Mouse (Mus musculus) intestine, embryonic 15.5 days (tissue): Measurements from ENCODE around the gene Mgat2. TPM values are rescaled to one million over a fixed set of nuclear protein-coding genes. Genes with fewer than 3 reads are reported as not detected.
"Not testable (repeated sequence)": the region's sequence is repeated elsewhere in the genome, so short reads cannot be mapped to it uniquely, and the experiment has no call there.

Experiments used
- ATAC-seq: fragments of 200-750 bp; cut with Nextera tagmentation; 2 replicates; pipeline ENCODE4 v1.8.0; 2017; ENCODE audit warnings: moderate TSS enrichment, moderate library complexity
- H3K27ac ChIP-seq: fragments of 300-500 bp; sonication (generic); 2 replicates; pipeline ENCODE4 v1.5.1; 2015; ENCODE audit warnings: mild to moderate bottlenecking, inconsistent platforms
- H3K27me3 ChIP-seq: fragments of 300-500 bp; sonication (generic); replicated peaks from 2 replicates; pipeline ENCODE4 v1.6.1; 2015; ENCODE audit warnings: inconsistent platforms
- H3K36me3 ChIP-seq: fragments of 300-500 bp; sonication (generic); 2 replicates; pipeline ENCODE4 v1.6.1; 2015; ENCODE audit warnings: inconsistent platforms
- H3K4me1 ChIP-seq: fragments of 300-500 bp; sonication (generic); replicated peaks from 2 replicates; pipeline ENCODE4 v1.6.1; 2015; ENCODE audit warnings: inconsistent platforms
- H3K4me2 ChIP-seq: fragments of 300-500 bp; sonication (generic); replicated peaks from 2 replicates; pipeline ENCODE4 v1.6.1; 2015; ENCODE audit warnings: mild to moderate bottlenecking, inconsistent platforms
- H3K4me3 ChIP-seq: fragments of 300-500 bp; sonication (generic); replicated peaks from 2 replicates; pipeline ENCODE4 v1.5.1; 2015; ENCODE audit warnings: inconsistent platforms
- H3K9ac ChIP-seq: fragments of 300-500 bp; sonication (generic); 2 replicates; pipeline ENCODE4 v1.6.1; 2015; ENCODE audit warnings: inconsistent platforms
- H3K9me3 ChIP-seq: fragments of 300-500 bp; sonication (generic); 2 replicates; pipeline ENCODE4 v1.6.1; 2016; ENCODE audit warnings: inconsistent platforms
- WGBS: fragments of 180-500 bp; shearing (Covaris S2); methylation state at CpG from one replicate; pipeline ENCODE4 v1.1.7; 2015; 5-methylcytosine and 5-hydroxymethylcytosine counted together
- polyA plus RNA-seq: library from polyadenylated mRNA; unstranded; fragments of >200 nt; fragmentation: Nextera tagmentation; extraction: Ambion mirVana; gene quantifications from 2 replicates; pipeline ENCODE4 v1.2.1, GENCODE M21; 2015

The Mgat2 gene
- 52.8 and 58.7 TPM in 2 replicates for polyA plus RNA-seq

DNA sequence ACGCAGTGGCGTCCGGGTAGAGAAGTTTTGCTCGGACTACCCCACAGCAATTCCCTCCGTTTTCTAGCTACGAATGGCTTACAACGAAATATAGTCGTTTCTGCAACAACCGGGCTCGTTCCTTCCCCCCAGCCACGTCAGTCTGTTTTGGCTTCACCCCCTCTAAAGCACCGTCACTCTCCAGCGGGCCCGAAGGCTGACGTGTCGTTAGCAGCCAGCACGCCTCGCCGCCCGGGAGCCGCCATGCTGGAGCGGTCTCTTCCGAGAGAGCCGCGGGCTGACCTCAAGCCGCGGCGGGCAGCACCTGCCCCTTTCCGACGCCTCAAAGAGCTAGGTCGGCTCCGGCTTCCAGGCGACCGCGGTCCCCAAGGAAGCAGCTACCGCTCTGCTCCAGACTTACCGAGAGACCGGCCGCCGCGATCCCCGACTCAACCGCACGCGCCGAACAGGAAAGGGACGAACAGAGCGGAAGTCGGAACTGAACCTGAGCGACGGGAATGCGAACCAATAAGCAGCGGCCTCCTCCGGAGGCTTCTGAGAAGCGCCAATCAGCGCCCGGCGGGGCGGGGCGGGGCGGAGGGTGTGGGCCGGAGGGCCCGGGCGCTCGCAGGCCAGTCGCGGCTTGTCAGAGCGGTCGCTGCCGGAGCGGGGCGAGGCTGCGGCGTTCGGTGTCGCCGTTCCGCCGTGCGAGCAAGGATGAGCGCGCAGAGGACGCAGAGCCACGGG, at the start of gene Mgat2, which contains the start of gene Rpl36al:
Mgat2 (plus strand) TSS at position 575 of the 726 bp plus-strand sequence.
Rpl36al (minus strand) TSS at position 501 of the 726 bp plus-strand sequence.
- Histone ChIP-seq H3K36me3 (no peaks in the 10 kb centered on the region), H3K4me2 (peak within 1 kb of the TSS; percentile 90), H3K9me3 (no peaks in the 10 kb centered on the region), H3K9ac (peak within 1 kb of the TSS; percentile 92), H3K27ac (peak within 1 kb of the TSS; percentile 88), H3K4me1 (peaks cover 10% of the 10 kb centered on the region; the same call in 1 of the 2 replicates), H3K4me3 (peak within 1 kb of the TSS; percentile 82), H3K27me3 (no peaks in the 10 kb centered on the region)
- ATAC-seq = peak; percentile 99
- under 1% methylated on average over 84 of the region's 84 CpGs for WGBS

DNA sequence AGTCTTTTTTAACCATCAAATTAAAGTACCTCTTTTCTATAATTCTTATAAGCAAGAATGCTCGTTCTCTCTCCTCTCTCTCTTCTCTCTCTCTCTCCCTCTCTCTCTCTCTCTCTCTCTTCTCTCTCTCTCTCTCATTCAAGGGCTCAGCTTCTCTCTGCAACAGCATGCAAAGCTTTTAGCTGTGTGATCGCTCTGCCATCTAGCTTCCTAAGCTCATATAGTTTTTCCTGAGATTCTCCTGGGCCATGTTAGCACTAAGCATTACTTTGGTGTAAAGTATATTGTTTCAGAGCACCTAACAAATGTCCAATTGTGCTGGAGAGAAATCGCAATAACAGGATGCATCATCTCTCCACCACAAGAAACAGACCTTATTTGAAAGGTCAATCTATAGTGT, 44.8 kb upstream of the Mgat2 start:
- no peaks in the 10 kb centered on the region for H3K4me1 ChIP-seq
- no peaks in the 10 kb centered on the region for H3K9me3 ChIP-seq
- no peak overlapping the region for H3K27ac ChIP-seq
- H3K27me3 ChIP-seq = no peaks in the 10 kb centered on the region
- H3K9ac ChIP-seq = no peak overlapping the region
- no peak for ATAC-seq
- WGBS = 88% methylated on average over 3 of the region's 3 CpGs
- H3K4me3 ChIP-seq = no peak overlapping the region
- H3K36me3 ChIP-seq = no peaks in the 10 kb centered on the region
- H3K4me2 ChIP-seq = no peak overlapping the region

GRCm38 (mm10) chr12:69139841-69140240, 44.1 kb upstream of the Mgat2 start:
- Histone ChIP-seq H3K4me1 (no peaks in the 10 kb centered on the region), H3K4me3 (no peak overlapping the region), H3K4me2 (no peak overlapping the region), H3K27ac (no peak overlapping the region), H3K27me3 (no peaks in the 10 kb centered on the region), H3K36me3 (no peaks in the 10 kb centered on the region), H3K9me3 (no peaks in the 10 kb centered on the region), H3K9ac (no peak overlapping the region)
- 85% methylated on average over 7 of the region's 7 CpGs for WGBS
- ATAC-seq = no peak

DNA sequence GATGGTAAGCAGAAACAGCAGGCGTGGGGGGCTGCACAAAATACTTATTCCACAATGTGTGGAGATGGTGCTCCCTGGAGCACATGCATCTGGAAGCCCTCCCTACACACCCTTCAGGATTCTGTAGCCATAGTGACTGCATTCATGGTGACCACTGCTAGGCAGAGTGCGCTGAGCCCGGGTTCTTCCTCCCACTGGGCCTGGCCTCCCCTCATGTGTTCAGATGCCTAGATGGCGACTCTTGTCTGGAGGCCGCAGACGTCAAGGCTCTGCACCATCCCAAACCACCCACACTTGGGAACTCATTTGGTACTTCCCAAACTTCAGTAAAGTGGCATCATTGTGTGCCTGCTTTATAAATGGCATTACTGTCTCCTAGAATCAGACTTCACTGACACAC, 40.5 kb upstream of the Mgat2 start:
- Histone ChIP-seq H3K36me3 (no peaks in the 10 kb centered on the region), H3K4me3 (no peak overlapping the region), H3K9ac (no peak overlapping the region), H3K4me1 (no peaks in the 10 kb centered on the region), H3K4me2 (no peak overlapping the region), H3K27me3 (no peaks in the 10 kb centered on the region), H3K9me3 (no peaks in the 10 kb centered on the region), H3K27ac (no peak overlapping the region)
- WGBS = 82% methylated on average over 6 of the region's 6 CpGs
- no peak for ATAC-seq

DNA sequence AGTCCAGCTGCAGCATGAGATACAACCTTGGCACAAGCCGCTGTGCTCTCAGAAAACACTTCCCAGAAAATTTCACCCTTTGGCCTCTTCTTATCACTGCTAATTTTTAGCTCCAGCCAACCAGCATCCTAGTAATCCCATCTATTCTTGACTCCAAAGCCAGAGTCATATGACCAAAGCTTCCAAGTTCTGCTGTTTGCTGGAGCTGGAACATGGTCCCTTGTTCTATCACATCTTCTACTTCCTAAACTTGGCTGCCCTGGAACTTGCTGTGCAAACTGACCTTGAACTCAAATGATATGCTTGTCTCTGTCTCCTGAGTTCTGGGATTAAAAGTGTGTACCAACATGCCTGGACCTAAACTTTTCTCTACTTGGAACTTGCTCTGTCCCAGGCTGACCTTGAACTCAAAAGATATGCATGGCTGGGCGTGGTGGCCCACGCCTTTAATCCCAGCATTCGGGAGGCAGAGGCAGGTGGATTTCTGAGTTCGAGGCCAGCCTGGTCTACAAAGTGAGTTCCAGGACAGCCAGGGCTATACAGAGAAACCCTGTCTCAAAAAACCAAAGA, 36.7 kb upstream of the Mgat2 start:
- Histone ChIP-seq H3K36me3 (no peaks in the 10 kb centered on the region), H3K4me2 (no peak overlapping the region), H3K27me3 (no peaks in the 10 kb centered on the region), H3K9me3 (no peaks in the 10 kb centered on the region), H3K27ac (no peak overlapping the region), H3K9ac (no peak overlapping the region), H3K4me1 (no peaks in the 10 kb centered on the region), H3K4me3 (no peak overlapping the region)
- WGBS = 92% methylated on average over 5 of the region's 5 CpGs
- ATAC-seq = no peak

- Histone ChIP-seq H3K4me1 (no peaks in the 10 kb centered on the region), H3K4me2 (no peak overlapping the region), H3K9ac (no peak overlapping the region), H3K36me3 (no peaks in the 10 kb centered on the region), H3K27ac (no peak overlapping the region), H3K27me3 (no peaks in the 10 kb centered on the region), H3K4me3 (no peak overlapping the region), H3K9me3 (no peaks in the 10 kb centered on the region)
- ATAC-seq = no peak
- WGBS = 59% methylated on average over 13 of the region's 13 CpGs
Observed at GRCm38 (mm10) chr12:69150049-69150448, 33.9 kb upstream of the Mgat2 start.

- no peaks in the 10 kb centered on the region for H3K9me3 ChIP-seq
- H3K27me3 ChIP-seq = no peaks in the 10 kb centered on the region
- H3K9ac ChIP-seq = no peak overlapping the region
- WGBS = 68% methylated on average over 2 of the region's 2 CpGs
- no peak overlapping the region for H3K27ac ChIP-seq
- H3K4me3 ChIP-seq = no peak overlapping the region
- no peak for ATAC-seq
- no peak overlapping the region for H3K4me2 ChIP-seq
- H3K36me3 ChIP-seq = peaks cover 12% of the 10 kb centered on the region
- H3K4me1 ChIP-seq = peaks cover 7% of the 10 kb centered on the region; the same call in 1 of the 2 replicates
Observed at GRCm38 (mm10) chr12:69155923-69156322, 28.0 kb upstream of the Mgat2 start.

DNA sequence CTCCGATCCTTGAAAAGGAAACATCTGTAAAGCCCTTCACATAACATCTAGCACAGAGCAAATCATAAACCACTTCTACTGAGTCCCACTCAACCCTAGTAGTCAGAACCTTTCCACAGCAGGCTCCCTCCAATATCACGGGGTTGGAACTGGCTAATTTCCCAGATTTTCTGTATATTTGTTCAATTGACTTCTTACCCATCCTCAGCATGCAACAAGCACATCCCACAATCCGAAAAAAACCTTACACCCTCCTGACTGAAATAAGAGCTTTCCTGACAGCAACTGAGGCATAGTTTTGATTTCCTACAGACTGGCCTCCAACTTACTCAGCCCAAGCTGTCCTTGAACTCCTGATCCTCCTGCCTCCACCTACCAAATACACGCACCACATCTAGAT, 27.5 kb upstream of the Mgat2 start:
- Histone ChIP-seq H3K36me3 (peaks cover 12% of the 10 kb centered on the region), H3K27me3 (no peaks in the 10 kb centered on the region), H3K4me2 (no peak overlapping the region), H3K9ac (no peak overlapping the region), H3K4me1 (peaks cover 7% of the 10 kb centered on the region; the same call in 1 of the 2 replicates), H3K27ac (no peak overlapping the region), H3K9me3 (no peaks in the 10 kb centered on the region), H3K4me3 (no peak overlapping the region)
- 80% methylated on average over 4 of the region's 4 CpGs for WGBS
- no peak for ATAC-seq

- Histone ChIP-seq H3K27ac (no peak overlapping the region), H3K9ac (no peak overlapping the region), H3K4me1 (peaks cover 7% of the 10 kb centered on the region; the same call in 1 of the 2 replicates), H3K4me2 (no peak overlapping the region), H3K9me3 (no peaks in the 10 kb centered on the region), H3K27me3 (no peaks in the 10 kb centered on the region), H3K36me3 (peaks cover 12% of the 10 kb centered on the region), H3K4me3 (no peak overlapping the region)
- WGBS = 91% methylated on average over 2 of the region's 2 CpGs
- no peak for ATAC-seq
Observed at GRCm38 (mm10) chr12:69157107-69157506, 26.9 kb upstream of the Mgat2 start.

GRCm38 (mm10) chr12:69158366-69158764, 25.6 kb upstream of the Mgat2 start:
- no peak for ATAC-seq
- Histone ChIP-seq H3K9me3 (no peaks in the 10 kb centered on the region), H3K36me3 (peaks cover 12% of the 10 kb centered on the region), H3K4me2 (peak overlapping the region; percentile 54), H3K27me3 (no peaks in the 10 kb centered on the region), H3K4me1 (peaks cover 7% of the 10 kb centered on the region; the same call in 1 of the 2 replicates), H3K4me3 (peak overlapping the region; percentile 54), H3K27ac (peak overlapping the region; percentile 84), H3K9ac (peak overlapping the region; percentile 87)
- whole genome bisulfite sequencing = under 1% methylated on average over 19 of the region's 19 CpGs

DNA sequence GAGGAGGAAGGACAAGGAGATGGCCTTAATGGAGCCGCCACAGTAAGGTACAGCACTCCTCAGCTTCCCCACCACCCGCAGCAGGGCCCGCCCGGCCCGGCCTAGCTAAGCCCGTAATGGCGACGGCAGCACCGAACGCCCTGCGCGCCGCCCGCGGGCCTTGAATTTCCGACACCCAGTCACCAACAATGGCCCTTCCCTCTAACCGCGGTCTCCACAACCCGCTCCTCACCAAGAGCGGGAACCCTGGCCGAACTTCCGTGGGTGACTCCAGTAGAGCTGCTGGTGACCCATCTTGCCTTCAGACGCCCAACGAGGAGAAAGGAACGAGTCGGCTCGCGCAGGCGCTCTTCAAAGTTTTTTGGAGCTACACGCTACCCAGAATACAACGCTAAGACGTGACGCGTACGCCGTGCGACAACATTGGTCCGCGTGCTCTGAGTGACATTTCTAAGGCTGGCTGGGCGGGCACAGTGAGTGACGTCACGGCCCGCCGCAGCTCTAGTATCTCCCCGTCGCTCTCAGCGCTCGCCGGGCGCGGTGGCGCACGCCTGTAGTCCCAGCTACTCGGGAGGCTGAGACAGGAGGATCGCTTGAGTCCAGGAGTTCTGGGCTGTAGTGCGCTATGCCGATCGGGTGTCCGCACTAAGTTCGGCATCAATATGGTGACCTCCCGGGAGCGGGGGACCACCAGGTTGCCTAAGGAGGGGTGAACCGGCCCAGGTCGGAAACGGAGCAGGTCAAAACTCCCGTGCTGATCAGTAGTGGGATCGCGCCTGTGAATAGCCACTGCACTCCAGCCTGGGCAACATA, 25.0 kb upstream of the Mgat2 start, which contains the start of gene Rps29:
Rps29 (minus strand) TSS at position 422 of the 813 bp plus-strand sequence.
- peak; percentile 98 for ATAC-seq
- peak within 1 kb of the TSS; percentile 84 for H3K27ac ChIP-seq

GRCm38 (mm10) chr12:69159578-69159940, 24.4 kb upstream of the Mgat2 start:
- H3K4me3 ChIP-seq = 0 out of 2 replicates have a peak overlapping the region, but pooled peaks have one; percentile 54
- no peak; the same call in 1 of the 2 replicates for ATAC-seq
- H3K27ac ChIP-seq = no peak overlapping the region
- no peaks in the 10 kb centered on the region for H3K9me3 ChIP-seq
- no peaks in the 10 kb centered on the region for H3K27me3 ChIP-seq
- H3K36me3 ChIP-seq = peaks cover 12% of the 10 kb centered on the region
- no peak overlapping the region for H3K9ac ChIP-seq
- H3K4me1 ChIP-seq = peaks cover 7% of the 10 kb centered on the region; the same call in 1 of the 2 replicates
- H3K4me2 ChIP-seq = peak overlapping the region; percentile 34
- 4% methylated on average over 9 of the region's 9 CpGs for WGBS

More for the DNA sequence above, 25.0 kb upstream of the Mgat2 start, which contains the start of gene Rps29:
- WGBS = 0% methylated on average over 61 of the region's 68 CpGs
- Histone ChIP-seq H3K4me3 (peak within 1 kb of the TSS; percentile 54), H3K36me3 (peaks cover 12% of the 10 kb centered on the region), H3K9ac (peak within 1 kb of the TSS; percentile 87), H3K4me2 (peak within 1 kb of the TSS; percentile 54)
- not testable (repeated sequence) for H3K27me3 ChIP-seq, H3K9me3 ChIP-seq, H3K4me1 ChIP-seq
